Mouse (Mus musculus) cerebellum, postnatal 10 days (tissue): Measurements from ENCODE around the gene Prmt8.
A peak's percentile ranks its signal among the peaks of the same experiment; 100 is the strongest.

Experiments used
- DNase-seq, 2 experiments: peaks; one replicate each; pipeline ENCODE4 v3.0.0; 2021; ENCODE audit warnings: mixed read lengths in 2 of 2

Gene Prmt8

DNA sequence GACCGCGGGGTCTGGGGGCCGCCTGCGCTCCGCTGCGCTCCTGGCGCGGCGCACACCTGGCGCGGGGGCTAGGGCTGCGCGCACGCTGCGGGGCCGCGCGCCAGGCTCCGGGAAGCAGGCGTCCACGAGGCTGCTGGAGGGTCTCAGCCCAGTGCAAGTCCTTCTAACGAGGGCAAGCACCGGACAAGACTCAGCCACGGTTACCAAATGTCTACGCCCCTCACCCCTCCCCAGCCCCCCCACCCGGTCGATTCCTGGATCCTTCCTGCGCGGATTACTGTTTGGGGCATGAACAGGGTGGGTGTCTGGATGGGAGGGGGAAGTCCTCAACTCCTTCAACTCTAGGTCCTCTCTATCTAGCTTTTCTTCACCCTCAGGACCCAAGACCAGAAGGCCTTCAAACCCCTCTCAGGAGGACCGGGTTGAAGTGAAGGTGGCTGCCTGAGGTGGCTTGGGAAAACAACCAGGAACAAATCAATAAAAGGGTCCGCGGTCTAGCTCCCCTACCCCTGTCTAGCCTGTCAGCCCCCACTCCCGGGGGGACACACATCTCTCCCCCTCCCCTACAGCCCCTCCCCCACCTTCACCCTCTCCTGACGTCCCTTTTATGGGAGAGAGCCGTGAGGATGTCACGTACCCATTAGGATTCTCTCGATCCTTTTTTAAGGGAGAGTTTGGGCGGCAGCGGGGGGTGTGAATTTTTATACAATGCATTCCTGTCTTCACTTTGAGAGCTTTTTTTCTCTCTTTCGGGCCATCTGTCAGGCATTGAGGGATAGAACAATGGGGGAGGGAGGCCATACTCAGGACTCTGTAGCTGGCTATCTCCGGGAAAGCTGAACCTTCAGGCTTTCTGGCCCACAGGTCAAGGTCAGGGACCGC, at the start of gene Prmt8:
Prmt8 (minus strand) TSS at position 198 of the 882 bp plus-strand sequence.
- DNase-seq, result peak; percentile 38 to 45

- peak; percentile 43 to 69 for DNase-seq
These were observed 33.9 kb upstream of the Prmt8 start for GRCm38 (mm10) chr6:127803046-127803729.

DNA sequence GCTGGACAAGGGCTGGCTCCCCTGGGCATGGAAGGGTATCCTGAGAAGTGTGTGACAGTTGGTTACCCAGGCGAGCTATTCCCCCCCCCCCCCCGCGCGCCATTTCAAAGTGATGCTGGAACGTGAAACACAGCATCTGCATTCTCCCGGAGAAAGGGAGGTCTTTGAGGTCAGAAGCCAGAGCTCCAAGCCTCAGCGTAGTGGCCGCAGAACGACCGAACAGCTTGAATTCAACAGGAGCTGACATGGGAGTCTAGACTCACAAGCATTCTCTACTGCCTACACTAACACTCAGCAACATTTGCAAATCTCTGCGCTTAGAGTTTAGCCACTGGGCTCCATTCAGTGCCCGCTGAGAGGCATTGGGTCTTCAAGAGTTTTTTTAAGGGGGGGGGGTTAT, 32.9 kb upstream of the Prmt8 start:
- no peak for DNase-seq

DNA sequence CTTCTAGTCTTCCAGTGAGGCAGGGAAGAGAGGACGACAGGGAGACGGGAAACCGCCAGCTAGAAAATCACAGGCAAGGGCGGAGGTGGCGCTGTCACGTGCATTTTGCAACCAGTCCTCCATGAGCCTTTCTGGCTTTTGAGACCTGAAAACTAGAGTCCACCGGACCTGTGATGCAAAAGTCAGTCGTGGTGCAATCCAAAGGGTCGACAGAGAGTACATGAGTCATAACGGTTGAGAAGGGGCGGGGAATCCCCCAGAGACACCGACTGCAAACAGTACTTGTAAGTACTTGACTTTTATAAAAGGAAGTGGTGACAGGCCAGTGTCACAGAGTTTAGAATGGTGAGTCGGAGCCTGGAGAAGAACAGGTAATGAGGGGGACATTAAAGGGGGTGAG, 20.8 kb upstream of the Prmt8 start:
- no peak for DNase-seq

- DNase-seq, result no peak
These were observed 1.5 kb upstream of the Prmt8 start for GRCm38 (mm10) chr6:127770806-127771205.

DNA sequence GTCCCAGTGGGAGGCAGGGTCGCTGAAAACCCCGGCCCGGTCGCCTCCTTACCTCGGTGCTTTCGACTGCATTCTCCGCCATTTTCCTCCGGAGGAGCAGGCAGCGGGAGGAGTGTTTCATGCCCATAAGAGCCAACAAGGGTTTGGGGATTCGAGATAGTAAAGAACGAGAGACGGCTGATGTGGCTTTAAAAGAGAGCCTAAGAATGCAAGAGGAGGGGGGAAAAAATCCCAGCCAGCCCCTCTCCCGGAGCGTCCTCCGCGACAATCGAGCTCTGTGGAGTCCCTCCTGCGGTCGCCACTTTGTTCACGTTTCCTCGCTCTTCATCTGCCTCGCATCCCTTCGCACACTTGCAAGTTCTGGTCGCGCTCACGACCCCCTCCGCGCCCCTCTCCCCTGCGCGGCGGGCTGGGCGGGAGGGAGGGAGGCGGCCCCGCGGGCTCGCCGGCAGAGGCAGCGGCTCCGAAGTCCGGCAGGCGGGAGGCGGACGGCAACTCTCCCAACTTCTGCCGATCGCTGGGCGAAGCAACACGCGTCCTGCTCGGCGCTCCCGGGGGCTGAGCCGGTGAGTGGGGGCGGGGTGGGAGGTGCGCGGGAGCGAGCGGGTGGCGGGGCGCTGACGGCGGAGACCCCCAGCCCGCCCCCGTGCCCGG, 524 bp downstream of the Prmt8 start:
- DNase-seq, result peak; percentile 63 to 65

- DNase-seq, result peak; percentile 64 to 70
These were observed 1.4 kb downstream of the Prmt8 start for GRCm38 (mm10) chr6:127767706-127768493.

- DNase-seq, result no peak
These were observed 2.0 kb downstream of the Prmt8 start for GRCm38 (mm10) chr6:127767201-127767705.

- peak; percentile 85 to 86 for DNase-seq
These were observed 2.6 kb downstream of the Prmt8 start for GRCm38 (mm10) chr6:127766641-127767200.

DNA sequence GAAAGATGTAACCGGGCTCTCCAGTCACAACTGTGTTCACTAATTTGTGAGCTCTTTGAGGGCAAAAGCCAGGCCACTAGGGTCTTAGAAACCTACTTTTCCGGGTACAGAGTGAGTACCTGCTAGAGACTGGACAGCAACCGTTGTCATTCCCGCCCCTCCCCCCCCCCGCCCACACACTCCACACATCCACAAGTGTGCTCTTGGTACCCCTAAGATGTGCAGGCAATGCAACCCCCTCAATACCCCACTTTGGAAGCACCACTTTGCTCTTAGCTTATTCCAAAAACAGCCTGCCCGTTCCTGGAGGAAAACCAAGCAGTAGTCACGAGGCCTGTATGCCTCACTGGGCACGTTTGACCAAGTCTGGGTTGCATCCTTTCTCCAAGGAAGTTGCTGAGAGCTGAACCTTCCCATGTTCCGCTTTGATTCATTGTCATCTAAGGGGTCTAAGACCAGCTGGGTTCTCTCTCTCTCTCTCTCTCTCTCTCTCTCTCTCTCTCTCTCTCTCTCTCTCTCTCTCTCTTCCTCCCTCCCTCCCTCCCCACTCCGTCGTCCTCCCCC, 3.1 kb downstream of the Prmt8 start:
- peak; percentile 70 to 73 for DNase-seq

DNA sequence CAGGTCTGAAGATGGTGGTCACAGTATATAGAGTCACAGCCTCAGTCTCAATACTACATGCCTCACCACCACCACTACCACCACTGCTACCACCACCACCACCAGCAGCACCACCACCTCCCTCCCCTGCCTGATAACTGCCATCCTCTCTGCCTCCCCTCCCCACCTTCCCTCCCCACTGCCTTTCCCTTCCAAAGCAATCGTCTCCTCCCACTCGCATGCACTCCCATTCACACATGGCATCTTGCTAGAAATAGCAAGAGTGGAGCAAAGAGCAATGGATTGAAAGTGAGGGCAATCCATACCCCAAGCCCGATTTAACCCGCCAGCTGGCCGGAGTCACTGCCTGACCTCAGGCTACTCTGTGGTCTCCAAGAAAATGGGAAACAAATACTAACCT, 3.7 kb downstream of the Prmt8 start:
- peak in 1 of 2 experiments; percentile 29 for DNase-seq

DNA sequence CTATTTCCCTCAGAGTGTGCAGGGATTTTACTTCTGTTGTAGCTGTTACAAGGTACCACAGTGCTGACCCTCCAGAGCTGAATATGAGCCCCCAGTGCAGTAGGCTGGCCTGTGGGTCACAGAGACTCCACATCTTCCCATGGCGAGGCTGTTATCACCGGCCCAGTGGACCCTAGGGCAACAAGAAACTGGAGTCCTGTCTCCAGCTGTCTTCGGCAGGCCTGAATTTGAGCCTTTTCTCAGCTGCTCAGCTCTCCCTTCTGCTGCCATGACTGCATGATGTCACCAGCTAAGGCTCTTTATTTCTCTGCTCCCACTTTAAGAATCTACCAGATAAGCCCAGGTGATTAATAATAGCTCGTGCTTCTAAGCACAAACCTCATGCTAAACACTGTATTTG, 11.0 kb downstream of the Prmt8 start:
- DNase-seq, result no peak

DNA sequence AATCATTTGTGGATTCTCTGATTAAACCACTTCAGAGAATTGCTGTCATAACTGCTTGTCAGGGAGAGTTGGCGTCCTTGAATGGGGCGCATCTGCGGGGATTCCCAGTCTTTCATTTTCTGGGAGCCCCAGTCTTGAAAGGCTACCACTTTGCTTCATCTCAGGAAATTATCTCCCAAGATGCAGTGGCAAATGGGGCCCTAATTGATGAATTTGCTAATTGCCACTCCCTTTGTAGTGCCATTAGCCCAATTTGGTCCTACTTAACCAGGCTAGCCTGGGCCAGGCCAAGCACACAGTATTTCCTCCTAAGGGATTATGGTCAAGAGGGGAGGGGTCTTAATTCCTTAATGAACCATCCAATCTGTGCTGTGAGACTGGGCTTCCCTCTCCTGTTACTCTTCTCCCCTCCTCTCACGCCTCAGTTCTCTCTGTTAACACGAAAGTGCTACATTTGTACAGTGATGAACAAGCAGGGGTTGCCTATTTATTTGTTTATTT, 11.6 kb downstream of the Prmt8 start:
- DNase-seq, result no peak

GRCm38 (mm10) chr6:127756856-127757255, 12.4 kb downstream of the Prmt8 start:
- DNase-seq, result no peak

- DNase-seq, result no peak
These were observed 16.0 kb downstream of the Prmt8 start for GRCm38 (mm10) chr6:127753228-127753627.

- DNase-seq, result peak; percentile 49 to 58
These were observed 16.6 kb downstream of the Prmt8 start for GRCm38 (mm10) chr6:127752681-127753080.

DNA sequence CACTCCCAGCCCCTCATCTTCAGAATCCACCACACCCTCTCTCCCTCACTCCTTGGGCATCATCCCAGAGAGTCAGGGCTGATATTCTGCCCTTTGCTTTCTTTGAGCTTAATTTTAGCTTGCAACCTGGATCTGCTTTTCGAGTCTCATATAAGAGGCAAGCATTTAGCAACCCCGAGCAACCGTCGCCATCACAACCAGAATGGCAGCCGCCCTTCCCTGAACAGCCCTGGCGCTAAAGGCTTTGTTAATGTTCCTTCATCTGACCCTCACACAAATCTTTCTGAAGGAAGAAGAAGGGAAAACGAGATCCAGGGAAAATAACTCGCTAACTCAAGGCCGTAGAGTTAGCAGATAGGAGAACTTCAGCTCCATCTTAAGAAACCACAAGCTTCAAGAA, 17.8 kb downstream of the Prmt8 start:
- DNase-seq, result no peak

- no peak for DNase-seq
These were observed 20.5 kb downstream of the Prmt8 start for GRCm38 (mm10) chr6:127748793-127749192.

- DNase-seq, result no peak
These were observed 27.0 kb downstream of the Prmt8 start for GRCm38 (mm10) chr6:127742290-127742689.

- no peak for DNase-seq
These were observed 28.1 kb downstream of the Prmt8 start for GRCm38 (mm10) chr6:127741162-127741561.

GRCm38 (mm10) chr6:127740711-127741110, 28.6 kb downstream of the Prmt8 start:
- DNase-seq, result peak; percentile 44 to 66
